Mouse (Mus musculus) lung, postnatal 0 days (tissue): ENCODE measurements around the gene Ptx4. TPM values are rescaled to one million over a fixed set of nuclear protein-coding genes. Genes with fewer than 3 reads are reported as not detected.

Source experiments
- ATAC-seq: fragments of 200-750 bp; cut with Nextera tagmentation; 2 replicates; pipeline ENCODE4 v1.8.0; 2017; ENCODE audit warnings: moderate library complexity
- DNase-seq: peaks from one replicate; pipeline ENCODE4 v3.0.0-alpha.2; 2016; ENCODE audit warnings: low spot score
- H3K27ac ChIP-seq: fragments of 300-500 bp; sonication (generic); 2 replicates; pipeline ENCODE4 v1.5.1; 2014; ENCODE audit warnings: antibody characterized with exemption, mild to moderate bottlenecking, low read length, mixed read lengths
- H3K27me3 ChIP-seq: fragments of 300-500 bp; sonication (generic); replicated peaks from 2 replicates; pipeline ENCODE4 v1.6.1; 2014; ENCODE audit warnings: low read length, mixed read lengths; ENCODE audit not compliant: insufficient read depth
- H3K36me3 ChIP-seq: fragments of 300-500 bp; sonication (generic); 2 replicates; pipeline ENCODE4 v1.6.1; 2014; ENCODE audit warnings: low read length, mixed read lengths; ENCODE audit not compliant: insufficient read depth
- H3K4me1 ChIP-seq: fragments of 300-500 bp; sonication (generic); 2 replicates; pipeline ENCODE4 v1.6.1; 2014; ENCODE audit warnings: antibody characterized with exemption, low read depth, low read length, mixed read lengths; ENCODE audit not compliant: insufficient read depth
- H3K4me2 ChIP-seq: fragments of 300-500 bp; sonication (generic); replicated peaks from 2 replicates; pipeline ENCODE4 v1.6.1; 2014; ENCODE audit warnings: low read depth, mild to moderate bottlenecking, low read length, moderate library complexity, mixed read lengths
- H3K4me3 ChIP-seq: fragments of 300-500 bp; sonication (generic); 2 replicates; pipeline ENCODE4 v1.5.1; 2014; ENCODE audit warnings: low read depth, low read length
- H3K9ac ChIP-seq: fragments of 300-500 bp; sonication (generic); replicated peaks from 2 replicates; pipeline ENCODE4 v1.6.1; 2014; ENCODE audit warnings: low read depth, mild to moderate bottlenecking
- H3K9me3 ChIP-seq: fragments of 300-500 bp; sonication (generic); 2 replicates; pipeline ENCODE4 v1.6.1; 2016; ENCODE audit warnings: low read length, mixed read lengths
- CTCF ChIP-seq: IDR thresholded peaks from 2 replicates; pipeline ENCODE4 v1.5.1; 2016; ENCODE audit warnings: antibody characterized with exemption, mild to moderate bottlenecking
- EP300 ChIP-seq: IDR thresholded peaks from 2 replicates; pipeline ENCODE4 v1.6.1; 2016; ENCODE audit warnings: antibody characterized with exemption, mild to moderate bottlenecking, control low read depth
- WGBS: fragments of 180-500 bp; shearing (Covaris S2); extraction: QIAGEN DNeasy Blood & Tissue Kit; methylation state at CpG from one replicate; pipeline ENCODE4 v1.1.7; 2014; 5-methylcytosine and 5-hydroxymethylcytosine counted together
- polyA plus RNA-seq: library from polyadenylated mRNA; unstranded; fragments of >200 nt; fragmentation: Nextera tagmentation; extraction: Ambion mirVana; gene quantifications from 2 replicates; pipeline ENCODE4 v1.2.1, GENCODE M21; 2015

Ptx4 gene
- polyA plus RNA-seq, 1 experiment from 2014 or later: 0.32 TPM

DNA sequence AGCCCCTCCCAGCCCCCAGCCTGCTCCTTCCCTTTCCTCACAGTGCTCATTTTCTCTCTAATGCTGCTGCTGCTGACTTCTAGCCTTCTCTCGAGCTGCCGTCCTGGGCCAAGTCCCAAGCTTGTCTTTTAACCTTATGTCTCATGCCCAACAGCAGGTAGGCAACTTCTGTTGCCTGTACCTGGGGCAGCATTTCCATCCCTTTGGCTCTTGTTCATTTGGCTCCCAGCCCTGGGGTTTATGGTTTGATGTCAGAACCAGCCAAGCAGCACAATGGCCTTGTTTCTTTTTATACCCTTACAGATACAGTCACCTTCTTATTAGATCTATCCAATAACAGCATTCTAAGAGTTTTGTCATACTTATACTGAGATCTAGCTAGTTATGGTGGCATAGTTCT lies 24.3 kb upstream of the Ptx4 start:
- Histone ChIP-seq H3K4me1 (no peaks in the 10 kb centered on the region), H3K4me2 (no peak overlapping the region), H3K27me3 (no peaks in the 10 kb centered on the region), H3K9me3 (no peaks in the 10 kb centered on the region), H3K4me3 (no peak overlapping the region), H3K27ac (no peak overlapping the region), H3K9ac (no peak overlapping the region), H3K36me3 (peaks cover 5% of the 10 kb centered on the region; the same call in 1 of the 2 replicates)
- no peak for TF ChIP-seq EP300
- TF ChIP-seq CTCF: no peak
- WGBS: 82% methylated on average over 2 of the region's 2 CpGs
- ATAC-seq (no peak), DNase-seq (no peak)

DNA sequence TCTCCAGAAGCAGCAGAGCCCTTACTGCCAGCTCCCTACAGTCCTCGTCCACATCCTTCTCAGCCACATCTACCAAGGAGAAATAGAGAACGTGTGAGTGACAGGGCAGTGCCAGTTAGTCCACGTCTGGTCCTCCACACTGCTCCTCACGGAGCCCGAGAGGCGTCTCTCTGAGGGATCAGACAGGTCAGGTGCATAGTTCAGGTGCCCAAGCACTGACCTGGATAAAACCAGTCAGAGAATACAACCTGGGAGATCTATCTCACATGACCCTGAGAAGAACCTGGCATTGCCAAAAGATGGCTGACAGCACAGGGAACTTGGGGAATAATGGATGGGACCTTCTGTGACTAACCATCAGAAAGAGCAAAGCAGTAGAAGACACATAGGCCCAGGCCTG lies 20.5 kb upstream of the Ptx4 start:
- no peaks in the 10 kb centered on the region for H3K4me1 ChIP-seq

DNA sequence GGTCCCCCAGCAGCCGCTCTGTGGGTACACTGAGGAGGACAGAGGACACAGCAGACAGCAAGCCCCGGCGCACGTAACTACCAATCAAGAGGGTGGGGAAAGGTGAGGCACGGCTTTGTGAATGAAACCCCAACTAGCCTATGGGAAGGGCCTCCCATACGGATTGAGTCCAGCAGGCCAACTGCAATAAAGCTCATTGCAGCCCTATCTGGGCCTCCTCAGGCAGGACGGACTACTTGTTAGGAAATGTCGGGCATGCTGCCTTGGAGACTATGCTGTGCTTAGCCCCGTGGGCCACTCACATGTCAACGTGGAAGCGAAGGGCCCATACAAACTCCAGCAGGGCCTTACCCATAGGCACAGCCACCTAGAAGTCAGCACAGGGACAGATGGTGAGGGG lies 19.2 kb upstream of the Ptx4 start:
- Histone ChIP-seq H3K4me1 (no peaks in the 10 kb centered on the region), H3K36me3 (peaks cover 5% of the 10 kb centered on the region; the same call in 1 of the 2 replicates), H3K9me3 (no peaks in the 10 kb centered on the region), H3K4me2 (no peak overlapping the region), H3K27ac (no peak overlapping the region), H3K4me3 (no peak overlapping the region), H3K27me3 (no peaks in the 10 kb centered on the region), H3K9ac (no peak overlapping the region)
- WGBS: 95% methylated on average over 11 of the region's 11 CpGs
- TF ChIP-seq CTCF: no peak
- TF ChIP-seq EP300: no peak
- DNase-seq: no peak
- ATAC-seq: no peak

More for the DNA sequence above, 20.5 kb upstream of the Ptx4 start:
- WGBS: 90% methylated on average over 6 of the region's 6 CpGs
- no peak overlapping the region for H3K4me3 ChIP-seq
- DNase-seq (no peak), ATAC-seq (no peak)
- no peaks in the 10 kb centered on the region for H3K27me3 ChIP-seq
- H3K4me2 ChIP-seq: no peak overlapping the region
- TF ChIP-seq CTCF: no peak
- TF ChIP-seq EP300: no peak
- H3K27ac ChIP-seq: no peak overlapping the region
- H3K36me3 ChIP-seq: peaks cover 5% of the 10 kb centered on the region; the same call in 1 of the 2 replicates
- H3K9ac ChIP-seq: no peak overlapping the region
- H3K9me3 ChIP-seq: no peaks in the 10 kb centered on the region

DNA sequence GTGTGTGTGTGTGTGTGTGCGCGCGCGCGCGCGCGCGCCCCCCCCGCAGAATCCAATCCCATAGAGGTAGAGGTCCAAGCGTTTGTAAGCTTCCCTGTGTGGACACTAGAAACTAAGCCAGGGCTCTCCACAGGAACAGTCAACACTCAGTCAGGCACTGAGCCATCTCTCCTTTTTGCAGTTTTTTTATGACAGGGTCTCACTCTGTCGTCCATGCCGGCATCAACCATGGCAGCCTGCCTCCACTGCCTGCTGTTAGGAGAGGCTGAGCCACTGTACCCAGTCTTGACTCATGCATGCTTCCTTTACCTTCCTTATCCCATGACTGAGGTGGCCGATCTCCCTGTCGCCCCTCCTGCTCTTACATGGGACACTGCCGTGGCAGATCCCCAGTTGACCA lies 12.8 kb upstream of the Ptx4 start:
- H3K36me3 ChIP-seq: 0 out of 2 replicates have a peak, but pooled peaks cover 4% of the 10 kb centered on the region
- 92% methylated on average over 6 of the region's 16 CpGs for WGBS
- no peak for TF ChIP-seq CTCF
- TF ChIP-seq EP300: no peak

DNA sequence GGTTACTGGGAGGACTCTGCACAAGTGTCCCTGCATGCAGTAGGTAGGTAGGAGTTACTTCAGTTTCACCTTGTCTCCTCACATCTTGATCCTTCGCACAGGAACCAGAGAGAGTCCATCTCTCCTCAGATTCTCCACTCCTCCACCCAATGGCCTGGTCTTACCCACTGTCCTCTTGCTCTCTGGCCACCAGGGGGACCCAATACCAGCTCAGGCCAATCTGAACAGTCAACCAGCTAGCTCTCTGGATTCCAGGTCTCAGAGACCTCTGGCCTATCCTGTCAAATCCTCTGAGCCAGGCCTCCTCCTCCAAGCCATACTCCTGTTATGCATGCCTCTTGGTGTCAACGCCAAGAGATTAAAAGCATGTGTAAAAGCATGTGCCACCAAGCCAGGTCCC lies 11.0 kb upstream of the Ptx4 start:
- 81% methylated on average over 2 of the region's 2 CpGs for WGBS
- Histone ChIP-seq H3K27me3 (no peaks in the 10 kb centered on the region), H3K27ac (no peak overlapping the region), H3K9me3 (no peaks in the 10 kb centered on the region), H3K4me1 (no peaks in the 10 kb centered on the region; the same call in 1 of the 2 replicates), H3K4me2 (no peak overlapping the region), H3K4me3 (no peak overlapping the region), H3K9ac (no peak overlapping the region), H3K36me3 (0 out of 2 replicates have a peak, but pooled peaks cover 4% of the 10 kb centered on the region)
- ATAC-seq: peak; percentile 64
- TF ChIP-seq CTCF: peak; percentile 82
- no peak for TF ChIP-seq EP300
- DNase-seq: peak; percentile 77

More for the DNA sequence above, 12.8 kb upstream of the Ptx4 start:
- Histone ChIP-seq H3K4me2 (no peak overlapping the region), H3K9ac (no peak overlapping the region), H3K27me3 (no peaks in the 10 kb centered on the region), H3K4me3 (no peak overlapping the region), H3K27ac (no peak overlapping the region), H3K4me1 (no peaks in the 10 kb centered on the region), H3K9me3 (no peaks in the 10 kb centered on the region)
- DNase-seq: no peak
- ATAC-seq: no peak

DNA sequence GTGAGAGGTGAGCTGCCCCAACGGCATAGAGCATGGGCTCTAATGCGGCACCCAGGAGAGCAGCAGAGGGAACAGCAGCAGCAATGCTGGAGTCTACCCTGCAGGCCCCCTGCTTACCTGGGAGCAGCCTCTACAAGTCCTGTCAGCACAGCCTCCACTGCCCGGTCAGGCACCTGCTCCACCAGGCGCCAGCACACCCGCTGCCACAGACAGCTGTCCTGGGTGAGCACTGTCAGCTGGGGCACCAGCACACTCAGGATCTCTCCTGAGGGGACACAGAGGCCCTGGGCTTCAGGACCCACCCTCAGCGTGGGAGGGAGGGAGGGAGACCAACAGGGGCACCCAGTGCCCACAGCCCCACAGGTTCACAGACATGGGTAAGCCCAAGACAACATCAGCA lies 10.0 kb upstream of the Ptx4 start:
- Histone ChIP-seq H3K9me3 (no peaks in the 10 kb centered on the region), H3K27me3 (no peaks in the 10 kb centered on the region), H3K9ac (no peak overlapping the region), H3K4me1 (peaks cover 6% of the 10 kb centered on the region; the same call in 1 of the 2 replicates), H3K27ac (no peak overlapping the region), H3K4me3 (no peak overlapping the region), H3K36me3 (0 out of 2 replicates have a peak, but pooled peaks cover 4% of the 10 kb centered on the region), H3K4me2 (no peak overlapping the region)
- DNase-seq (no peak), ATAC-seq (no peak)
- TF ChIP-seq CTCF (no peak), EP300 (no peak)
- WGBS: 88% methylated on average over 6 of the region's 6 CpGs

DNA sequence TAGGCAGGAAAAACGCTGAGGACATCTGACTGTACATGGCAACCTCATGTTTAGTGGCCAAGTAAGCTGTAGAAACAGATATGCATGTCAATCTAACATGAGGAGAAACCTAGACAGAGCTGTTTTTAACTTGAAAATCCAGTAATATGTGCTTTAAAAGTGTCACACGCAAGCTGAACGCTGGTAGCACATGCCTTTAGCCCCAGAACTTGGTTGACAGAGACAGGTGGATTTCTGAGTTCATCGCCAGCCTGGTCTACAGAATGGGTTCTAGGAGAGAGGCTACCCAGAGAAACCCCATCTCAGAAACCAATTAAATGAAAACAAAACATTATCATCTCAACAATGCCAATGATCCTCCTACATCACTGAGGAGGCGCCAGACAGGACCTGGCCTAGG lies 9.3 kb upstream of the Ptx4 start:
- no peak for TF ChIP-seq EP300
- TF ChIP-seq CTCF: no peak
- Histone ChIP-seq H3K27ac (no peak overlapping the region), H3K27me3 (no peaks in the 10 kb centered on the region), H3K4me2 (no peak overlapping the region), H3K36me3 (0 out of 2 replicates have a peak, but pooled peaks cover 4% of the 10 kb centered on the region), H3K4me1 (peaks cover 10% of the 10 kb centered on the region; the same call in 1 of the 2 replicates), H3K9me3 (no peaks in the 10 kb centered on the region), H3K4me3 (no peak overlapping the region), H3K9ac (no peak overlapping the region)
- DNase-seq: no peak
- WGBS: 91% methylated on average over 5 of the region's 5 CpGs
- no peak for ATAC-seq
